Mouse (Mus musculus) thymus, postnatal 36 days (tissue): ENCODE data around the gene Pqlc2.

ENCODE experiments used
- DNase-seq, 2 experiments: peaks; one replicate each; pipeline ENCODE4 v3.0.0; 2022; ENCODE audit warnings: mixed read lengths in 2 of 2

Gene Pqlc2

GRCm38 (mm10) chr4:139302241-139302640 is 8.3 kb downstream of the Pqlc2 start:
- DNase-seq = no peak

DNA sequence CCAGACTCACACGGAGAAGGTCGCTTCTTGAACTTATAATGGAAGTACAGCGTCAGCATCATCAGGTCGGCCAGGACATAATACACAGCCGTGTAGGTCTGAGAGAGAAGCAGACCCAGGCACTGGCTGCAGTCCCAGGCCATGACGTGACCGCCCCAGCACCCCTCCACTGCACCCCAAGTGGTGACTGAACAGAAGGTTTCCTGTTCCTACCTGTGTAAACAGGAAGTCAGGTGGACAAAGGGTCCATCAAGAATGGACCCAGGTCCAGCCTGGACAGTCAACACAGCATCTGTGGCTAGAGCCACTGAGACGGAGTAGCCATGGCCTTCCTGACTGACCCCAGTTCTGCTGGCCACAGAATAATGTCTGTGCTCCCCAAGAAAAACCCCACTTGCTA is 8.7 kb downstream of the Pqlc2 start:
- no peak for DNase-seq

DNA sequence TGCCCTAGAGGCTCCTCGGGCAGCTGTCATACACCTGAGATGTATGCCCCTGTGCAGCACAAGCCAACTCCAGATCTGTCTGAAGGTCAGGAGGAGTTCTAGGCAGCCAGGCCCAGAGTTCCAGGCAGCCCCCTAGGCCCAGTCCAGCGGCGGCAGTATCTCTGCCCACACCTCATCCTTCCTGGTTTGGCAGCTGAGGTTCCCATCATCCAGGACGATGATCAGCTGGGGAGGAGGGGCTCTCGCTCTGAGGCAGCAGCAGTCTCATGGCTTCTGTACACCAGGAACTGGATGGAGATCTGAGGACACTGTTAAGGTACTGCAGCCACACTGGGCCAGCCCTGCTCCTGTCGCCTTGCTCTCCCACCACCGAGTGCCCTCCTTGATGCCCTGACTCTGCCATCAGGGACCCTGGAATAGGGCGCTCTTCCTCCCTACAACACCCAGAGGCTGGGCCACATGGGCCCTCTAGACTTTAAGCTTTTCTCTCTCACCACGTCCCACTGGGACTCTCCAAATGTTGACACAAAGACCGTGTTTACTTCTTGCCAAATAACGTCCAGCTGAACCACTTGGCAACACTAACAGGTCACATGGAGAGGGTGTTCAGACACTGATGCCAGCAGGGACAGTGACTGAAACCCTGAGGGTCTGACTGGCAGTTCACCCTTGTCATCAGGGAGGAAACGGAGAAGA is 11.7 kb downstream of the Pqlc2 start:
- DNase-seq = no peak

DNA sequence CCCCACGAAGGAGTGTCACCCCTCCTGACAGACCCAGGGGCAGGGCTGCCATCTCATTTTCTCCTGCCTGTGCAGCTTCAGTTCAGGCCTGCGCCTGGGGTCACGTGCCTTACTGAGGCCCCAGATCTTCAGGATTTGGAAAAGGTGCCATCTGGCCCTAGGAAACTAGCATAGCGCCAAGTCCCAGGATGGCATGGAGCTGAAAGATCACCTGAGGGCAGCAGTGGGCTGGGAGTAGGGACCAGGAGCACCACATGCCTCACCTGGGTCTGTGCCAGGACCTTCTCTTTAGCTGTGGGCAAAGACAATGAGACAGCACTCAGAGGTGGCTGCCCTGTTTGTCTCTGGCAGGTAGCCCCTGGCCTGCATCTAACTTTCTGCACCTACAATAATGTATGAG is 12.9 kb downstream of the Pqlc2 start:
- DNase-seq = no peak

DNA sequence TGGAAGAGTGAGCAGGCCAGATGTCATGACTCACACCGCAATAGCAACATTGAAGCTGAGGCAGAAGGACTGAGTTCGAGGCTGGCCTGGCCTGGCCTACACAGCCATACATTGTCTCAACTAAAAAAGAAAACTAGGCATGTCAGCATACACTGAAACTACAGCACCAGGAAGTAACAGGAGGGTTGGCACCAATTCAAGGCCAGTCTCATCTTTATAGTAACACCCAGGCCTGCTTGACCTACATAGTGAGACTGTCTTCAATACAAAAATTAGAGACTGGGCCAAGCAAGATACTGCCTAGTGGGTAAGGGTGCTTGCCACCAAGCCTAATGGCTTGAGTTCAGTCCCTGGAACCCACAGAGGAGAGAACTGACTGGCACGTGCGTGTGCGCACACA is 18.5 kb downstream of the Pqlc2 start:
- DNase-seq = no peak

GRCm38 (mm10) chr4:139291099-139291498 is 19.4 kb downstream of the Pqlc2 start:
- no peak for DNase-seq

DNA sequence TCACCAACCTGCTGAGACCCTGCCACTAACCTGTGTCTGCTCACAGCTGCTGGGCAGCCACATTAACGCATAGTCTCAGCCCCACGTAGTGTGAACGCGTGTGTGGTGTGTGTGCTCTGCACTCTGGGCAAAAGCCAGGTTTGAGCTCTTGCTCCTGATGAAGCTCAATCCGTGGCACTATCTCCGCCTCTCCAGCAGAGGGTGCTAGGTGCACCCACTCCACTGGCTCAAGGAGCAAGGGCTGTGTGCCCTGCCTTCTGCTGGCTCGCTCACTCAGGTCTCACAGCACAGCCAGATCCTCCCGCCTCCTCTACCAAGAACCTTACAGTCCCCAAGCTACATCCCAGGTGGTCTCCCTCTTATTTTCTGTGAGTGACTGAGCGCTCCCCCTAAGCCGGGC is 21.5 kb downstream of the Pqlc2 start:
- DNase-seq = peak; percentile 27 to 30

GRCm38 (mm10) chr4:139287122-139287863 is 23.2 kb downstream of the Pqlc2 start:
- DNase-seq = peak; percentile 79 to 85

DNA sequence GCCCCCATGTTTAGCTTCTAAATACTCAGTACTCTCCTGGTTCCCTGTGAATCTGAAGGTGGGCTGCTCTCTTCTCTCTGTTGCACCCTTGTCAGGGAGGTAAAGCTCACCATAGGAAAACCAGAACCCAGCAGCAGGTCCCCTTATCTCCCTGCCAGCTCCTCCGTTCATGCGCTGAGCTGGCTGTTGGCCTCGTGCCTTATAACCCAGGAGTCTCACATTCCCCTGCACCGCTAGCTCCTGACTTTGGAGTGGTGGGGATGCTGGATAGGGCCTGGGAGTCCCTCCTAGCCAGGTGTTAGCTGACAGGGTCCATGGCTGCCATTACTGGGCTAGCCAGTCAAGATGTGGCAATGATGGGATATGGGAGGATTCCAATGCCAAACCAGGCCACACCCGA is 24.3 kb downstream of the Pqlc2 start:
- DNase-seq = no peak

DNA sequence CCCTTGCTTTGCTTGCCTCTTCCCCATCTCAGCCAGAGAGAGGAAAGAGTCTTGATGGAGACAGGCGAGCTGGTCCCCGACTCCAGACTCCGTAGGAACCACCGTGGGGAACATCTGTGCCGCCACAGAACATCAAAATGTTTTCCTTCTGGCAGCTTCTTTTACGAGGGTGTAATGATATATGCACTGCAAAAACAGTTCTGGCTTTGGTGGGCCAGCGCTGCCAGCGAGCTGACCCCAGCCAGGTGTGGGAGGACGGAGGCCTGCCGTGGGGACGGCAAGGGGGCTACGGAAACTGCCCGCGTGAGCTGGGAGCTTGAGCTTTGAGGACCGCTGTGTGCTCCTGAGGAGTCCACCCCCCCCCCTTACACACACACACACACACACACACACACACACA is 25.6 kb downstream of the Pqlc2 start:
- DNase-seq = no peak

DNA sequence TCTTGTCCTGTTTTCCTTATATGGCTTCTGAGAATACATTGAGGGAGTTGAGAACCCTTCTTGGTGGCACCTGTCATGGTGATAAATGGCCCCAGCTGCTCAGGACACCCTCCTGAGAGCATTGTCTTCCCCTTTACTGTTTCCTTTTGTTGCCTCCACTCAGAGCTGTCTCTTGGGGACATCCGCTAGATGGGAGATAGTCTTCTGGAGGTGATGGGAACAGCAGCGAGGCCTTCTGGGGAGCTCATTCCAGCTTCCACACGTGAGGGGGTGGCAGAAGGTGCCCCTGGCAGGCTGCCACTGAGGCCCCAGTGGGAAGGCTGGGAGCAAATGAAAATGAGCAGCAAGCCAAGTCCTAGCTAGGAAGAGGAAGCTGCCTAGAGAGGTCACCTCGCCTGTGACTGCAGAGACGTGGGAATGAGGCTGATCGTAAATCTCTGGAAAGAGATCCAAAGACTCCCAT is 27.5 kb downstream of the Pqlc2 start:
- DNase-seq = no peak

GRCm38 (mm10) chr4:139281791-139282345 is 28.6 kb downstream of the Pqlc2 start:
- DNase-seq = no peak

DNA sequence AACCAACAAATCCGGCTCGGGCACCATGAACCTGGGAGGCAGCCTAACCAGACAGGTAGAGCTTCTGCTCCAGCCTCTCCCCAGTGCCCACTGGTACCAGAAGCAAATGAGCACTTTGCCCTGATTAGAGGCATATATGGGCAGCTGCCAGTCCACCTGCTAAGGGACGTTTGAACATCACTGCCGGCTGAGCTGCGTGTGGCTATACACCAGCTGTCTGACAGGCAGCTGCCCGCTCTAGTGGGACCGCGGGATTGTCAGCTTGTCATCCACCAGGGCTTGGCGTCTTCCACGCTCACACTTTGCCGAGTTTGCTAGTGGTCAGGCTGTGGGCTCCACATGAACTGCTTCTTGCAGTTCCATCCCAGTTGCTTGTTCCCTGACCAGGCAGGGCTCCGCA is 30.0 kb downstream of the Pqlc2 start:
- DNase-seq = no peak

- DNase-seq = no peak
Observed at GRCm38 (mm10) chr4:139276411-139276810, 34.1 kb downstream of the Pqlc2 start.

DNA sequence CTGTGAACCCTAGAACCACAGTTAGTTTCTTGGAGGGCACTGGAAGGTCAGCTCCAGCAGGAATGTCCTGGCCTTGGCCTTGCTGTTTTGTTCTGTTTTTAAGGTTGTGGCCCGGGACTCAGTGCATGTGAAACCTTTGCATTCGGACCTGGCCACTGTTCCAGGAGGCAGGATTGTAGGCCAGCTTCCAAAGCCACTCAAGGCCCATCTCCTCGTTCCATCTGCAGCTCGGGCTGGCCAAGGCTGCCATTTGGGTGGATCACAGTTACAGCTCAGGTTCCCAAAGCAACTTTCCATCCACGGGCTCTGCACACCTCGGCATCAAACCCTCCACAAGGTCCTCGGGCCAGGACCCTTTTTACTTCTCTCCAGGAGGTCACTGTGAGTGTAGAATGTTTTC is 35.9 kb downstream of the Pqlc2 start:
- DNase-seq = no peak

- DNase-seq = no peak
Observed at GRCm38 (mm10) chr4:139272951-139273680, 37.4 kb downstream of the Pqlc2 start.

GRCm38 (mm10) chr4:139271562-139271961 is 38.9 kb downstream of the Pqlc2 start:
- DNase-seq = no peak

- no peak for DNase-seq
Observed at GRCm38 (mm10) chr4:139270168-139270567, 40.3 kb downstream of the Pqlc2 start.

- DNase-seq = no peak
Observed at GRCm38 (mm10) chr4:139268242-139268641, 42.3 kb downstream of the Pqlc2 start.

DNA sequence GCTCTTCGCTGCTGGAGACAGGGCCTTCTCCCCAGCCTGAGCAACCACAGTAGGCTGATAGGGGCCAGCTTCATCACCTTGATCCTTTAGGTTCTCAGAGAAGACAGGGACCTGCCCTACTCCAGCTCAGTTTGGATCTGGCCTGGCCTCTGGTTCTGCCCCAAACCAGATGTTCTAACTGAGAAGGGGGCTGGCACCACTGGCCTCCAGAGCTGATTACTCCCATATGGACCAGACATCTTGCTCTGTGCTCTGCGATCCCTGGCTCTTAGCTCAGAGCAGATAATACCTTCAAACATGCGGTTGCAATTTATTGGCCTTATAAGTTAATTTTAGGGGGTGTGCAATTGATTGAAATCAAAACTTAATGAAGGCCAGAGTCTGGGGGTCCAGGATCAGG is 43.2 kb downstream of the Pqlc2 start:
- no peak for DNase-seq

DNA sequence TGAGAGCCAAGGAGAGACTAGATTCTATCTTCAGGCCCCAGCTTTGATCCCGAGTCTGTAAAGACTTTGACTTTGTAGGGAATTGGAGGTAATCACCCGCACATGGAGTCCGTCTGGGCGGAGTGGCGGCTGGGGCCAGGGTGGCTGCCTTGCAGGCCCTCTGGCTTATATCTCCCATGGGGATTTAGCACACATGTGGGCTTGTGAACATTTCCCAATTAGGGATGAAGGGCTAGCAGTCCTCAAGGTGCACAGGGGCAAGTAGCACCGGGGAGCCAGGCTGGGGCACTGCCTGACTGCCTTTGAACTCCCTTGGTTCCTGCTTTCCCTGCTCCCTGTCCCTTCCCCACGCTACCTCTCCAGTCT is 44.0 kb downstream of the Pqlc2 start:
- no peak for DNase-seq

DNA sequence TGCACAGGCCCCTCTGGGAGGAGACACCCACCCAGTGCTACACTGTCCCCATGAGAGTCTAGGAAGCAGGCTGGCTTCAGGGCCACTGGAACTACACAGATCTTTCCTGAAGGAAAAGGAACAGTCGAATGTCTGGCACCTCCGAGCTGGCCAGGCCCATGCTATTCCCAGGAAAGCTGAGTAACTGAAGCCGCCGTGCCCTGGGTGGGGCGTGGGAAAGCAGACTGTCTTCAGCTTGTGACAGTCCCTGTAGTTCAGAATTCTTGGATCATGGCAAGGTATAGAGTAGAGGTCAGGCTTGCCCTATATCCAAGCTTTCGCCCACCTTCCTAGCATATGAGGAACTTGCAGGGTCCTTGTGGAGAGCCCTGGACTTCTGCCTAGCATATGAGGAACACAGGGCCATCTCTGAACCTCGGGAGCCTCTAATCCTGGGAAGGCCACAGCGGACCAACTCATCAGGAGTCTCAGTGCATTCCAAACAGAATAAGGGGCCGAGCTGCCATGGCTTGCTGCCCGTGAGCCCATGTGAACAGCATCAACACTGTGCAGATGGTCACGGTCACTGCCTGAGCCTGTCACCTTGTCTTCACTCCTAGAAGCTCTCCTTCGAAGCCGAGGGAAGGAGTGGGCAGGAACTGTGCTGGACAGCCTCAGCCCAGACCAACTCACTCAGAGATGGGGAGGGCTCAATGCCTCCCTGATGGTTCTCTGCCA is 44.6 kb downstream of the Pqlc2 start:
- no peak for DNase-seq

DNA sequence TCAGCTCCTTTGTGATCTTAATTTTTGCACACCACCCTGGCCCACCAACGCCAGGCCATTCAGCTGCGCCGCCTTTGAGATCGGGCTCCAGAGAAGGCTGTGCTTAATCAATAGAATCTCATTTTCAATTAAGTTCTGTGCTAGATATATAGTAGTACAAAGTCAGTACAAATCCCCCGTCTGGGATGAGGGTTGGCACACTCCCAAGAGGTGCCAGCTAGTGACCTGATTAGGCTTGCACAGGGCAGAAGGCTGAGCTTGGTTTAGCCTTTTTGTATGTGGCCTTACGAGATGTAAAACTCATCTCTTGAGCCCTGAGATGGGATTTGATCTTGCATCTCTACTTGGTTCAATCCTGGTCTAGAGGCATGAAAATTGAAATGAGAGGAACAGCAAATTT is 47.5 kb downstream of the Pqlc2 start:
- no peak for DNase-seq
